Mouse (Mus musculus) kidney, postnatal 25 days (tissue): ENCODE results near the gene Hlcs.

Experiments
- DNase-seq, 2 experiments: peaks; one replicate each; pipeline ENCODE4 v3.0.0; 2021; ENCODE audit warnings: mixed read lengths in 2 of 2

The Hlcs gene

DNA sequence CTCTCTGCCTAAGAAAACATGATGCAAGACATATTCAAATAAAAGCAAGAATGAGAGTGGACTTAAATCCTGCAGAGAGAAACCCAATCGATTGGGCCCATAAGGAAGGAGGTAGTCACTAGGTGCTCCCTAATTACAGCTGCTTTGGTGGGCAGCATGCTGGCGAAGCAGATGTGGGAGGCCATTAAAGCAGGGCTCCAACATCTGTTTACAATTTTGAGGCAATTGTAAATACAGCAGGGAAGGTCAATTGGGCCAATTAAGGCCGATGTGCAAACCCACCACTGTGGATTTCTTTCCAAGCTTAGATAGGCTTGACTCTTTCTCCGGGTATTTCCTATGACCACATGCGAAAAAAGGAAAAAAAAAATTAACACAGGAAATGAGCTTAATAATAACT is 117.5 kb downstream of the Hlcs start:
- no peak for DNase-seq

DNA sequence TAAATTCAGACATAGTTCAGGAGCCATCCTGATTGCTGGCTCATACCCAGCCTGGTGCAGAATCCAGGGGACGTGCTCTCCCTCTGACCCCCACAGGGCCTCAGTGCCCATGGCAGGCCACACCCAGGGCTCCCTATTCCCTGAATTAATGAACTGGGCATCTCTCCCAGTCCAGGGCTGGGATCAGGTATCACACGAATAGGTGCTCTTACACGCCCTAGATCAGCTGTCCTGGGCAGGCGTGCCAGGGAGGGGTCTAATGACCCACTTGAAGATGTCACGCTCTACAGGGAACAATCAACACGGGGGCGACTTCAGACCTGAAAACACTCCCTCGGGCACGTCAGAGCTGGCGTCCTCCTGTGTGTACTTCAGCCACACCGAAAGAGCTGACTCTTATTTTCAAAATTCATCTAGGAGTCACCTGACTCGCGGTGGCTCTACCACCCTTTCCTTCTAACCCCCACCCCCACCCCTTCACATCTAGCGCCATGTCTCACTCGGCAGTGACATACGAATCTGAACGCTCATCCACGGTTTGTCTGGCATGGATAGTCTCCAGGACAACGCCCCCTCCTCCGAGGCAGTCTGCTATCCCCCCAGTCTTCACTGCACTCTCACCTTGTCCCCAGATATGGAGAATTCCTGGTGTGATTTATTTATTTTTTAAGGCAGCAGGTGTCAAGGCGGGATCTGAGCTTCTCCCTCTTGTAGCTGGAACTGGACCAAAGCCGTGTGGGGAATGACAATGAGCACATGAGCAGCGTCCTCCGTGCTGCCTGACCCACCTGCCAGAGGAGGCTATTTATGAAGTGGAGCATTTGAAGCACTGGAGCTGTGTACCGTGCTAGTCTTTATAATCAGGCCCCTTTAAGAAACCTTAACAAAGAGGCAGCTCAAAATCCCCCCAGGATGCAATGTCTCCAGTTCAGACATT is 121.7 kb downstream of the Hlcs start:
- peak; percentile 9 to 40 for DNase-seq

- no peak for DNase-seq
Measured at GRCm38 (mm10) chr16:94190256-94190655, 123.1 kb downstream of the Hlcs start.

DNA sequence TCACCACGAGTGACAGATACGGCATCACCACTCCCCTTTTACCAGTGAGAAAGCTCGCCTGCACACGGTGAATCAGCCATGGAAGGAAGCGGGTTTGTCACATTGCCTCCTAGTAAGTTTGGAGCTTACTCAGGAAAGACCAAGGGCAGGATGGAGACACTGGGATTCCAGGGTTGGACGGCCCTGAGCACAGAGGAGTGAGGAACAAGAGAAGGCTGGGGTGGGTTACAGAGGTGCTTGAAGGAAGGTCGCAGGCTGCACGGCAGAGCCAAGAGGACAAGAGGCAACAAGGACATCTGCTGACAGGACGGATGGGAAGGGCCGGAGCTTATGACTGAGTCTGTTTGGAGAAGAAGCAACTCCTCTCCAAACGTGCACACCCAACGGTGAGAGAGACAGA is 126.8 kb downstream of the Hlcs start:
- DNase-seq, result no peak

- DNase-seq, result peak in 1 of 2 experiments; percentile 8
Measured at GRCm38 (mm10) chr16:94185430-94185829, 127.9 kb downstream of the Hlcs start.

DNA sequence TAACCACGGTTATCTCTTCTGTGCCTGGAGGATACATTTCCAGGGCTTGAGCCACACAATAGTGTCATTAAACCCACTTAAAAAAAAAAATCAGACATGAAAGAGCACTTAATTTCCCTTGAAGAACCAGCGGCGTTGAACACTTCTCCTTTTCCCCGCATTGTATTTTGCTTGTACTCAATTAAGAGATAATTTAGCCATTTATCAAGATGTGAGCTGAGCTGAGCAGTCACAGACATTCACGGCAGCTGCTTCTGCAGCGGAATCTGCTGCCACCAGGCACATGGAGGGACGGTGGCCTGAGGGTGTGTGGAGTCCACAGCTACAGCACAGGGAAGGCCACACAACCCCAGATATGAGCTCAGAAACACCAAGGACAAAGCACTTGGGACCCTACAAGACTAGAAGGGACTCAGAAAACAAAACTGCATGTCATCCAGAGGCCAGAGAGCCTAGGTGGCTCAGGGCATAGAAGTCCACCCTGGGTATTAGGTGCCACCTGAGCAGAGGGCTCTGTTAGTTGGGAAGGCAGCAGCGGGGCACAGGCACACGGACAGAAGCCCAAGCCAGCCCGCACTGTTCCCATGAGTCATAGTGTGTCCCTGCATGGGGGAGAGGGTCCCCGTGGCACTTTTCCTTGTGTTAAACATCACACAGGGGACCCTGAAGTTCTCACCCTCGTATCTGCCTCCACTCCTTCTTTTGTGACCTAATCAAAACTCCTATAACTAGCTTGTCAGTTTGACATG is 133.1 kb downstream of the Hlcs start:
- no peak for DNase-seq

DNA sequence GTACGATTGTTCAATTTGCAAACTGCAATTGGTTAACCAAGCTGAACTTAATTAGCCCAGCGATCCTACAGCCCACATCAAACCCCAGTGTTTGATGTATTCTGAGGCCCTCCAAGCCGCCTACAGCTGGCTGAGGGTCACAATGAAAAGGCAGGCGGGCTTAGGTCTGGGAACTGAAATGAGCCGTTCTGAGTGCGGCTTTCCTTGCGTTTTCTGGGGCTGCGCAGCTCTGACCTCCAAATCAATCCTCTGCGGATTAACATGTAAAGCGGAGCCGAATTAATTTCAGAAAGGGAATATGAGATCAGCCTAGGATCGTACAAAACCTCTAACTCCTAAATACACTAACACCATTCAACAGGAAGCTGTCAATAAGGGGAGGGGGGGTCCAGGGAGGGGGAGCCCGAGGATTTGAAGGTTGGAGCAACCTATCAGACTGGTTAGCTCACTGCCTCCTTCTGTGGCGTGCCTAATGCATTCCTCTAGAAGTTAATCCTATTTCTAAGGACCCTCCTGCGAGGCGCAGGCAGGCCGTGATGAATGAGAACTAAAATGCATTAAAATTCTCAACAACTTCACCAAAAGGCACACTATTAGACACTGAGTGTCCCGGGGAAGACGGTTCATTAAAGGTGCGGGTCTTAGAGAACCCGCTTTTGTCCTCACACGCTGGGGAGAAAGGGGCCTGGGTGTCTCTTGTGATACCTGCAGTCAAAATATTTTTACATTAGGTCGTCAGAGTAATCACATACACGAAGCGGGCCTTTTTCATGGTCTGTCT is 133.8 kb downstream of the Hlcs start:
- DNase-seq, result no peak

DNA sequence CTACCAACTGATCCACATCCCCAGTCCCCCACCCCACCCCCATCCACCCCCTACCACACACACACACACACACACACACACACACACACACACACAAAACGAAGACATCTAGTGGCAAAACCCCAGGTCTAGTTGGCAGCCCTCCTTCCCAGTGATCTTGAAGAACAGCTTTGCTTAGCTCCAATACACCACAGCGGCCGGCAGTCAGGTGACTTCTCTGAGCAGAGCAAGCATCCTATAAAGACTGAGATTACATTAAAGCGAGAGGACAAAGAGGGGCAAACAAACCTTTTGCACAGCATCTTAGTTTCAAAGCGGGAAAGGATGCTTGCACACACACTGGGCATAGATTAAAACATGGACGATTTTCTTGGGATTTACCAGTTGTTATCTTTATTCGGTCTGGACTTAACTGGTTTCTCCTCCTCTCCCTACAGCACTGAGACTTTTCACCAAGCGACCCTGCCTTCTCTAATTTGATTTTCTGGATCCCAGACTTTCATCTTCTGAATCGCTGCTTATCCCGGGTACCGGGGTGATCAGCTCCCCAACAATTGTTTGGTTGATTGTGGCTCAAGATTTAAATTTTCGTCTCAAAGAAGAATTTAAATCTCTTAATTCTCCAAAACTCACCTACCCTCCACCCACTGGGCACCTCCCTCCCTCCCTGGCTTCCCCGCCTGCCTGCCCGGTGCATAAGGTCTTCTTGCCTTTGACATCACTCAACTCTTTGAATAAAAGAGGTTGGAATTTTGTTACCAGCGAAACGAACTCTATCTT is 134.7 kb downstream of the Hlcs start:
- DNase-seq, result no peak

GRCm38 (mm10) chr16:94176997-94177857 is 136.1 kb downstream of the Hlcs start:
- no peak for DNase-seq

DNA sequence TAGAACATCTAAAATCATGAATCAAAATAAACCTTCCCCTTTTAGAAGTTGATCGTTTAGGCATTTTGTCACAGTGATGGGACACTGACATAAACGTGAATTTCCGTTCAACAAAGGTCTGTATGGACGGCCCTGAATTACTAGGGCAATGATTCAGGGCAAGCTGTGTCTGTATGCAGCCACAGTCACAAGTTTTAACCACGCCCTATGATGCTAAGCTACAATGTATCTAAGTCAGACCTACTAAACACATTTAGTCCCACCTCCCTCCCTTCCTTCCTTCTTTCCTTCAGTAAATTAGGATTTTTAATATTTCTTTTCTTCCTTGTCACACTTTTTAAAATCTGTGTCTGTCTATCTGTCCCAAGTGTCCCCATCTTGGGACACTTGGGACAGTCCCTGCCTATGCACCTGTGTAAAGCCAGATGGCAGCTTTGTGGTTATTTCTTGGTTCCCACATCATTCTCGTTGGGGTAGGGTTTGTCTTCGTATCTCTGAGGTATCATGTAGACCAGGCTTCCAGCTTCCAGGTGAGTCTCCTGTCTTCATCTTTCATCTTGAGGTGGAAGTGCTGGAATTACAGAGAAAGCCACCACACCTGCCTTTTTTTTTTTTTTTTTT is 137.9 kb downstream of the Hlcs start:
- no peak for DNase-seq

DNA sequence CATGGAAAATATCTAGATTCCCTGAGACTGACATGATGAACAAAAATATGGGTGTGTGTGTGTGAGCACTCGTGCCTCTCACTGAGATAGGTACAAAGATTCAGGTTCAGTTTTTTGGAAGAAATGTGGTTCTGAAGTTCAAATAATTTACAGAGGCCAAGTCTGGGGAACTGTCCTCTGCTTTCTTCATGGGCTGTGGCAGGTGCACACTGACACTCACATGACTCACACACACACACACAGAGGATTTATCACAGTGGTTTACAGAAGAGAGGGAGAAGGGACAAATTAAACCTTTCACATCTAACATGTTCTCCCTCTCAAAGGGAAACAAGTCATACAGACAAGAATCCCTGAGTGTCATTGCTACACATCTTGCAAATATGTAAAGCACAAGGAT is 140.0 kb downstream of the Hlcs start:
- no peak for DNase-seq

DNA sequence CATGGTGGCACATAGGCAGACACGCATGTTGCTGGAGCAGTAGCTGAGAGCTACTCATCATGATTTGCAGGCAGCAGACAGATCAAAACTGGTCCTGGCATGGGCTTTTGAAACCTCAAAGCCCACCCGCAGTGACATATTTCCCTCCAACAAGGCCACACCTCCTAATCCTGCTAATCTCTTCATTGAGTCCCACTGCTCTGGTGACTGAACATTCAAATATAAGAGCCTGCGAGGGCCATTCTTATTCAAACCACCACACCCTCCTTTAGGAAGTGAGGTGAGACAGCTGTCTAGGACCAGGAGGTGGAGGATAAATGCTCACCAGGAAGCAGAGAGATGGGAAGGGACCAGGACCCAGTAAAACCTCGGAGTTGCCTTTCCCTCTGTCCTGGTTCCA is 143.2 kb downstream of the Hlcs start:
- no peak for DNase-seq

DNA sequence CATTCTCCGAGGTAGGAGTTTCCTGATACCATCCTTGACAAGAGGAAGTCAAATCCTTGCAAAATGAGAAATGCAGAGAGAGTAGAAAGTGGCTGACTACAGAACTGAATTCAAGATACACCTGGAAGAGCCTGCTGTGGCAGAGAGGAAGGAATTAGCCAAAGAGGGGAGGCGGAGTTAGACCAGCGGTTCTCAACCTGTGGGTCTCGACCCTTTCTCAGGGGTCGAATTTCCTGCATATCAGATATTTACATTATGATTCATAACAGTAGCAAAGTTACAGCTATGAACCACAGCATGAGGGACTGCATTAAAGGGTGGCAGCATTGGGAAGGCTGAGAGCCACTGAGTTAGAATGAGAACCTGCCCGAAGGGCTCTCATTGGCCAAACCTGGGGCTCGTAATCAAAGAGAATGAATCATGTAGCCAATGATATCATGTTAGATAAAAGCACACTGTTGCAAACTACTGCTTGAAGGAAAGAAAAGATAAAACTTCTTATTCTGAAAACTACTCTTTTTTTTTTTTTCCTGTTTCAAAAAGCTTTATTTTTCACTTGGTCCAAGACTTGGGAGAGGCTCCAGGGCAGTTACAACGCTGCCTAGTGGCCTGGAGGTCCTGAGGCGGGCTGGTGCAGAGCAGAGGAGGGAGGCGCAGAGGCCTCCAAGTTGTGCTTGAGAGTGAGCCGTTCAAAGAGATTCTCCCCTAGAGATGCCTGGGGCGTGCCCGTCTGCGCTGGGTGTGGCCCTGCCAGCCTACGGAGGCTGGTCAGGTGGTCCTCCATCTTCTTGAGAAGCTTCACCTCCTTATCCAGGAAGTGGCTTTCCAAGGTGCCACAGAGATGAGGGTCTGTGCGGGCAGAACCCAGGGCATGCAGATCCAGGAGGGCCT is 144.5 kb downstream of the Hlcs start:
- DNase-seq, result no peak

GRCm38 (mm10) chr16:94164978-94165377 is 148.4 kb downstream of the Hlcs start:
- DNase-seq, result no peak

GRCm38 (mm10) chr16:94164236-94164635 is 149.1 kb downstream of the Hlcs start:
- DNase-seq, result peak in 1 of 2 experiments; percentile 41

DNA sequence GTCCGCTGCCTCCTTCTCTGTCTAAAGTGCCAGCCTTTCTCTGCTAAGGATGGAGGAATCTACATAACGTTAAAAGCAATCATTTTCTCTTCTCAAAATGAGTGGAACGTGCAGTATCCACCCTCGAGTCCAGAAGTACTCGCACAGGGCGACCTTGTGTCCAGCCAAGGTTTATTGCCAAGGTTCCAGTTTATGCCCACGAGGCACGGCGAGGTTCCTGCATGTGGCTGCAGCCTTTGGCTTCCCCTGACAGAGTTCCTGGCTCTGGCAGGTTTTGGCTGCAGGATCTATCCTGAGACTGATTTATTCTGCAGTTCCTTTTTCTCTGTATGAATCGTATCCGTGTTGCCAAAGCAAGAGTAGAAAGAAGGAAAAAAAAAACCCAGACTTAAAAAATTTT is 150.3 kb downstream of the Hlcs start:
- peak; percentile 60 to 79 for DNase-seq

DNA sequence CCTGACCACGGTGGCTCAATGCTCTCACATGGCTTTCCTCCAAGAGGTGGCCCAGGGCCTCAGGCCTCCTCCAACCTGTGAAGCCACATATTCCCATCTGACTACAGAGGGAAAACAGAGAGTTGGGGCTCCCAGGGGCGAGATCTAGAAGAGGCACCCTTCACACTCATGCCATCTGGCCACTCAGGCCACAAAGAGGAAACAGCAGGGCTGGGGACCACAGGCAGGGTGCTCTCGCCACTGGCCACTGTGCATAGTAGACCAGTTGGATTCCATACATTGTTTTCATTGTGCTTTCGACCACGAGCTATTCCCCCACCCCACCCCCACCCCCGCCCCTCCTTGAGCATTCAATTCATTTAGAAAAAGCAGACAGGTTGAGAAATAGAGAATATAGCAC is 151.4 kb downstream of the Hlcs start:
- no peak for DNase-seq

DNA sequence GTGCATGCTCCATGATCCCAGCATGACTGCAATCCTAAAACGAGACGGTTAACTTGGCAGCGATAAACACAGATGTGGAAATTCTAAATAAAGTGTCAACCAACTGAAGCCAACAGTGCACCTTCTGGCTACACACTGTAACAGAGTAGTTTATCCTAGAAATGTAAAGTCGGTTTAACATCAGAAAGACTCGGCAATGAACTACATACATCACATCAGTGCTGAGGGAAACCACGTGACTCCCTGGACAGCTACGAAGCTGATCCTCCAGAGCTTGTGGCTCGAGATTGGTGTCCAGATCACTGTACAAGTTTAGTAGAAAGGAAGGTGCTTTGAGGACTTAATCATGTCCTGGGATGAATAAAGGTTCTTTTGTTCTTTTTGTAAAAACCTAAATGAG is 155.6 kb downstream of the Hlcs start:
- no peak for DNase-seq

DNA sequence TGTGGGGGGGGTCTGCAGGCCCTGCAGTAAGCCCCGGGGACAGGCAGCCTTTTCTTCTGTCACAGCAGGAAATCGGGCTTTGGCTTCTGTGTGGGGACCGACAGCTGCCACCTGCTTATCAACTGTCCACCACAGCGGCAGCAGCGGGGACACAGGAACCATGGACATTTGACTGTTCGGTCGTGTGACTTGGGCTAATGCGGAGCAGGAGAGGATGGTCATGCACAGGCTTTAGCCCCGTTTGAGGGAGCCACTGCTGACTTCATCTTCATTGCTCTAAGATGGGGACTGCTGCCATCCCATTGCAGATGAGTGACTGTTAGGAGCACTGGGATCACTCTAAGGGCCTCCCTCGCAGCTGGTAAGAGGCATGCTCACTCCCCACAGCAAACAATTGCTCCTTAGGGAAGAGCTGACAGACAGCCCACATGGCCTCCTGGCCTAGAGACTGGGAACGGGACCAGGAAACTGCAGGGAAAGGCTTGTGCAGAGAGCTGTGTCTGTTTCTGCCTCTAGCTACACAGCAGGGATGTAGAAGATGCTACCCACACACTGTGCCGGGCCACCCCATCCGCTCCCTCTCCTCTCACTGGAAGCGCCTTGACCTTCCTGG is 158.2 kb downstream of the Hlcs start:
- no peak for DNase-seq
